Mouse (Mus musculus): Measurements from ENCODE around the gene Abhd14a. TPM values are rescaled to one million over a fixed set of nuclear protein-coding genes. Genes with fewer than 3 reads are reported as not detected.
A peak's percentile ranks its signal among the peaks of the same experiment; 100 is the strongest.

Abhd14a gene
- total RNA-seq, 2 experiments from 2014 or later: 51.1 to 53.2 TPM

GRCm38 (mm10) chr9:106470991-106471750 lies 23.7 kb upstream of the Abhd14a start:
- no peak for DNase-seq (ENCODE audit: low spot score in 2 of 2)

- no peak for DNase-seq (ENCODE audit: low spot score in 2 of 2)
Observed at GRCm38 (mm10) chr9:106469776-106470175, 22.3 kb upstream of the Abhd14a start.

- DNase-seq (ENCODE audit: low spot score in 2 of 2): no peak
Observed at GRCm38 (mm10) chr9:106469317-106469716, 21.8 kb upstream of the Abhd14a start.

DNA sequence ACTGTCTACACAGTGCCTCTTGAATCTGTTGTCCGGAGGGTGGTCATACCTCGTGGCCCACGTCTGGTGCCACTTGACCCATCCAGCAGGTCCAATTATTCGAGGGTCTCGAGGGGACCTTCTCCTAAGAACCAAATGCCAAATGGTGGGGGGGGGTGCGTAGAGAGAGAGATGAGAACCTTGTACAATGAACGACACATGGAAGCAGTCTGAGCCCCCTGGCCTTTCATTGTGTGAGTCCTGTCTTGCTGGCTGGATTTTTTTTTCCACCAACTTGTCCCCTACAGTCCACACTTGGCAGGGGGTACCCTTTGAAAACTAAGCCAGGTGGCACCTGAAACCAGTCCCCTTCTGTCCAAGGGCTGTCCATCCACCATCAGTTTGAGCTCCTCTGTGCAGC lies 20.3 kb upstream of the Abhd14a start:
- DNase-seq (ENCODE audit: low spot score in 2 of 2): no peak

- no peak for DNase-seq (ENCODE audit: low spot score in 2 of 2)
Observed at GRCm38 (mm10) chr9:106466721-106467120, 19.2 kb upstream of the Abhd14a start.

DNA sequence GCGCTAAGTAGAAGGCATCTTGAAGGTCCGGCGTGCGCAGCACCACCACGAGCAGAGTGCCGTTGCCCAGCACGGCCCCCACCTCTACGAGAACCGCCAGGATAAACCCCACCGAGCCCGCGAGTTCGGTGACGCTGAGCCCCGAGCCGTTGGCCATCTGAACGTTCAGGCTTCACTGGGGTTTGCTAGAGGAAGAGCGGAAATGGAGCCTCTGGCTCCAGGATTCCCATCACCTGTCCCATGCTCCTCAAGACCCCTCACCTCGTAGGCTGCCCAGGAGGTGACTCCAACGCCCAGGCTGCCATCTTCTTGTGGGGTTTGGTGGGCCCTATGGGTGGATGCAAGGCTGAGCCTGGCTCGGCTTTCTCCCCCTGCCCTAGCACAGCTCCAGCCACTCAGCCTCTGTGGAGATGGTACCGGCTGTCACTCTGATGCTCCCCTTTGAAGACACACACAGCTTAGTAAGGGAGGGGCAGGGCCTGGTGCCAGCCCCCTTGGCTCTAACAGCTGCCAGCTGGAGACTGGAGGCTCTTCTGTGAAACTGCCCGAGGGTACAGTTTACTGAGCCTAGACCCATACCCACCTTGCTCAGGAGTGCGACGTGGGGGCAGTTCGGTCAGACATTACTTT lies 18.2 kb upstream of the Abhd14a start, which contains the start of gene Gpr62:
Gene Gpr62, minus strand, starts transcription at position 368 of the 630 bp plus-strand sequence.
- peak; percentile 65 to 73 for DNase-seq (ENCODE audit: low spot score in 2 of 2)

DNA sequence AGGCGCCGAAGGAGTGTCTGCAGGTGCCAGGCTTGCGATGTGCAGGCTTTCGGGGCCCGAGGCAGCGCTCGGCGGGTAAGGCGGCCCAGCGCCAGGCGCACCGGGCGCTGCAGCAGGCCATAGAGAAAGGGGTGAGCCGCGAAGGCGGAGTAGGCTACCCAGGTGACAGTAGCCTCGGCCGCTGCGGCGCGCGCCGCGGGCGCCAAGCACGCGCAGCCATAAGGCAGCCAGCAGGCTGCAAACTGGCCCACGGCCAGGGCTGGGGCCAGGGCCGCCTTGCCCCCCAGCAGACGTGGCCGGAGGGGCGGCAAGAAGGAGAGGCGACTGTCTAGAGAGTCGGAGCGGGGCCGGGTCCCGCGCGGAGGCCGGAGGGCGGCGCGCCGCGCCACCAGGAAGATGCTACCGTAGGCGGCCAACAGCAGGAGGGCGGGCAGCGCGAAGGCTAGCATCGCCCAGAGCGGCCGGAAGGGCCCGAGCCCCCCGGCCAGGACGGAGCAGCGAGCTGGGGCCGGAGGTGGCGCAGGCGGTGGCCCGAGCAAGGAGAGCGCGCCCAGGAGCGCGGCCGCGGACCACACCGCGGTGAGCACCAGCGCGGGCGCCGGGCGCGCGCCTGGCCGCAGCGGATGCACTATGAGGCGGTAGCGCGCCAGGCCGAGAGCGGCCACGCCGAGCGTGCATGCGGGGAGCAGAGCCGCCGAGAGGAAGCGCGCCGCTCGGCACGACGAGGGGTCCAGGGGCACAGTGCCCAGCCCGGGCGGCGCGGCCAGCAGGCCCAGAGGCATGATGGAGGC lies 17.5 kb upstream of the Abhd14a start:
- DNase-seq (ENCODE audit: low spot score in 2 of 2): peak; percentile 75 to 85

- DNase-seq (ENCODE audit: low spot score in 2 of 2): no peak
Observed at GRCm38 (mm10) chr9:106463122-106464063, 15.9 kb upstream of the Abhd14a start.

GRCm38 (mm10) chr9:106462430-106462800 lies 14.9 kb upstream of the Abhd14a start:
- no peak for DNase-seq (ENCODE audit: low spot score in 2 of 2)

- no peak for DNase-seq (ENCODE audit: low spot score in 2 of 2)
Observed at GRCm38 (mm10) chr9:106461641-106462429, 14.4 kb upstream of the Abhd14a start.

DNA sequence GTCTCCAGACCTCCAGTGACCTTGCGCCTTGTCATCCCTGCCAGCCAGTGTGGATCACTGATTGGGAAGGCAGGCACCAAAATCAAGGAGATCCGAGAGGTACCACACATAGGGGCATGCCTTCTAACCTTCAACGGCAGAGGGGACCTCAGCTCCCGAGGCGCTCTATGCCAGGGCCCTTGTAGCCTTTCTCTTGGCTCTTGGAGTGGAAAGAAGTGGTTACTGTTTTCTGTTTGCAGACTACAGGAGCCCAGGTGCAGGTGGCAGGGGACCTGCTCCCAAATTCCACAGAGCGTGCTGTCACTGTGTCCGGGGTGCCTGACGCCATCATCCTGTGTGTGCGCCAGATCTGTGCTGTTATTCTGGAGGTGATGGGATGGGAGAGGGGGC lies 13.5 kb upstream of the Abhd14a start:
- no peak for DNase-seq (ENCODE audit: low spot score in 2 of 2)

- DNase-seq (ENCODE audit: low spot score in 2 of 2): no peak
Observed at GRCm38 (mm10) chr9:106460401-106461025, 13.0 kb upstream of the Abhd14a start.

DNA sequence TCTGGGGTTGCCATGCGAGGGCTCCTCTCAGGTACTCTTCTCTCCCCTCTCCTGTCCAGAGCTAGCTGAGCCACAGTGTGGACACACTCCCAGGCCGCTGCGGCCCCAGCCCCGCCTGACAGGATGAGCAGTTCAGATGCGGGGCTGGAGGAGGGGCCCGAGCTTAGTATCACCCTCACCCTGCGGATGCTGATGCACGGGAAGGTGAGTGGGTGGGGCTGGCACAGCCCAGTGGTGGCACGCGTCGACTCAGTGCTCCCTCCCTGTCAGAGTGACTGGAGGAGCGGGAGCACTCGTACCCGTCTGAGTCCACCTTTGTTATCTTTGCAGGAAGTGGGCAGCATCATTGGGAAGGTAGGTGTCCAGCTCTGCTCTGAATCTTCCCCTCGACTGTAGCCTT lies 12.5 kb upstream of the Abhd14a start:
- DNase-seq (ENCODE audit: low spot score in 2 of 2): no peak

- DNase-seq (ENCODE audit: low spot score in 2 of 2): no peak
Observed at GRCm38 (mm10) chr9:106457920-106458319, 10.4 kb upstream of the Abhd14a start.

DNA sequence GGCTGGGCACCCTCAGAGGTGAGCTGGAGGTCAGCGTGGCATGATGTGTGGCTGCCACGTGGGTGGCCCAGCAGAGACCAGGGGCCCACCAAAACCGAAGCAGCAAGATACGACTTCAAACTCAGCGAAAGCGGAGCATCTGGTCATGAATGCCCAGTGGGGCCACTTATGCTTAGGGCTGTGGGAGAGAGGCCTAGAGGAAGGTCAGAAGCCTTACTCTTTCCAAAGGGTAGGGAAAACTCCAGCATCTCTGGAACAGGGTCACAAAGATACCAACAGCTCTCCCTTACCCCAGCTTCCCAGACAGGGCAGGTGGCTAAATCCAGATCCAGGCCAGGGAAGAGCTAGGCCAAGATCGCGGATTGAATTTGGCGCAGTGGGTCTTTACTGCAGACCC lies 9.7 kb upstream of the Abhd14a start:
- no peak for DNase-seq (ENCODE audit: low spot score in 2 of 2)

- DNase-seq (ENCODE audit: low spot score in 2 of 2): no peak
Observed at GRCm38 (mm10) chr9:106456325-106457162, 9.1 kb upstream of the Abhd14a start.

DNA sequence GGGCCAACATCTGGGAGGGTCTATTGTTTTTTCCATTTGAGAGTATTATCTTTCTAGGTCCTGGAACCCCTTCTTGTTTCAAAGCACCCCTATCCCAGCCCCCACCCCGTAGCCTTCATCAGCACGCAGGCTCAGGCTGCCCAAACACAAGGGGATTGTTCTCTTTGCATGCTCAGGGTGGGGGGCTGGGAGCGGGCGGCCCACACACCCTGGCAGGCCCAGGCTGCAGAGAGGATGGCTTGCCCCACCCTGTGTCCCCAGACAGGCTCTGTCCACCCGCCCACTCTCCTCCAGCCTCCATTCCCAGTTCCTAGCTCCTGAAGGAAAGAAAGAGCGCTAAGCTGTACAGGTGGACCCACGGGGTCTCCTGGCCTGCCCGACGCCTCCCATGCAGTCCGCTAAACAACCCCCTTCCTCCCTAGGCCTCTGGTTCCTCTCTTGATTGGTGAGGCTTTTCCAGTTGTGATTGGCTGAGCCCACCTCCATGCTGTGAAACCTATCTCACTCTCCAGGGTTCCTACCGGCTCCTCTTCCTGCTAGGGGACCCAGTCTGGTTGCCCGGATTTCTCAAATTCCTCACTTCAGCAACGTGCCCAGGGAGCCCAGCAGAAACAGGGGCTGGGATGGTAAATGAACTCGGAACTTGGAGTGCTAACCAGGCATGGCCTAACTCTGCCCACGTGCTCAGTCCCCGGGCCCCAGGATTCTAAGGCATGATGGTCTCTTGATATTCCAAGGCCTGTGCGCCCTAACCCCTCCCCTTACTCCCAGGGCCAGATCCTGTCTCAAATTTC lies 7.6 kb upstream of the Abhd14a start:
- peak in 1 of 2 experiments; percentile 45 for DNase-seq (ENCODE audit: low spot score in 2 of 2)

Measured in layer of hippocampus, postnatal 10 days (tissue).